Mouse (Mus musculus): Measurements from ENCODE around the gene Rbms3. TPM values are rescaled to one million over a fixed set of nuclear protein-coding genes. Genes with fewer than 3 reads are reported as not detected.

Gene Rbms3
- polyA plus RNA-seq, 1 experiment: 16.5 TPM

DNA sequence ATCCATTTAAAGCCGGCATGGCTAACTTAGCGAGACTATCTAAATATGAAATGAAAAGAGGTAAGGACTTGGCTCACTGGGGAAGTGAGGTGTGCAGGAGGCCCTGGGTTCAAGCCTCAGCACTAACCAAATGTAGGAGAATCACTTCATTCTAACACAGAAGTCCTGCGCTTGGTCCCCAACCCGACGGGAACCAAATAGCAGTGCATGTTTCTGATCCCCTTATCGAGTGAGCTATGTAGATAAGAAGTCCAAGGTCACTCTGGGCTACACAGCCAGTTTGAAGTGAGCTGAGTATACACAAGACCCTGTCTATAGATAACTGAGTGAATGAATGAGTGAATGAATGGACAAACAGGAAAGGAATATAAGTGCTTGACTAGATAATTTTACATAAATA, 508.1 kb downstream of the Rbms3 start:
- Histone ChIP-seq H3K4me3 (ENCODE audit: insufficient read depth, low read depth, low read length) (no peak overlapping the region), H3K36me3 (ENCODE audit: control insufficient read depth, insufficient read depth, low read length) (no peaks in the 10 kb centered on the region), H3K27ac (ENCODE audit: insufficient read depth, low read depth, low read length) (no peak overlapping the region), H3K4me1 (ENCODE audit: control insufficient read depth, insufficient read depth, low read length) (0 out of 2 replicates have a peak, but pooled peaks cover 3% of the 10 kb centered on the region), H3K27me3 (replicated peaks; ENCODE audit: control insufficient read depth, insufficient read depth, low read length) (no peaks in the 10 kb centered on the region)
- 80% methylated on average over 6 of the region's 6 CpGs for WGBS
- TF ChIP-seq POLR2A (IDR thresholded peaks at IDR 0.05; ENCODE audit: low read depth, low read length) (no peak), CTCF (conservative IDR thresholded peaks at IDR 0.05; ENCODE audit: insufficient read depth, insufficient read length, low read depth, low read length) (no peak)
- no peak for DNase-seq

DNA sequence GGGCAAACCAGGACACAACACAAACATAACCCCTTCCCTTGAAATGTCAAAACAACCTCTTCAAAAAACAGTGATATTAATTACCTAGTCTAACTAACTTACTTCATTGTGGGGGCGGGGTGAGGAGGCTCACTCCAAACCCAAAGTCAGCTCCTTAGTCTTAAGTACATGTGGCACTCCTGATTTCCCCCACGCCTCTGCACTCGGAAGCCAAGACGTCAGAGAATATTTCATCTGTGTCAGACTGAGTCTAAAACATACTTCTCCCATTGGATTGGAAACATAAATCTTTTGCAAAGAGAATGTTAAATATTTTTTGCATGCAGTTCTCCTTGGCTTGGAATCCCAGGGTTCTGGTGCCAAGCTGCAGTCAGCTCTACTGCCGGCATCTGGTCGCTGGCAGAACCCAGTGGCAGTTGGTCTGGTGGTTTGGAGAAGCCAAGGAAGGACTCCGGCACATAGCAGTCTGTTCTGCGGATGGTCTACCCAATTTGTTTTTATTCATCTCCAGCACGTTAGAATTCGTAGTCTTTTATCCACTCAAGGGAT, 512.5 kb downstream of the Rbms3 start:
- TF ChIP-seq POLR2A (IDR thresholded peaks at IDR 0.05; ENCODE audit: low read depth, low read length) (no peak), CTCF (conservative IDR thresholded peaks at IDR 0.05; ENCODE audit: insufficient read depth, insufficient read length, low read depth, low read length) (no peak)
- Histone ChIP-seq H3K4me1 (ENCODE audit: control insufficient read depth, insufficient read depth, low read length) (peaks cover 5% of the 10 kb centered on the region; the same call in 1 of the 2 replicates), H3K4me3 (ENCODE audit: insufficient read depth, low read depth, low read length) (no peak overlapping the region), H3K27me3 (replicated peaks; ENCODE audit: control insufficient read depth, insufficient read depth, low read length) (no peaks in the 10 kb centered on the region), H3K27ac (ENCODE audit: insufficient read depth, low read depth, low read length) (no peak overlapping the region), H3K36me3 (ENCODE audit: control insufficient read depth, insufficient read depth, low read length) (no peaks in the 10 kb centered on the region)
- DNase-seq: no peak
- WGBS: 73% methylated on average over 10 of the region's 10 CpGs

DNA sequence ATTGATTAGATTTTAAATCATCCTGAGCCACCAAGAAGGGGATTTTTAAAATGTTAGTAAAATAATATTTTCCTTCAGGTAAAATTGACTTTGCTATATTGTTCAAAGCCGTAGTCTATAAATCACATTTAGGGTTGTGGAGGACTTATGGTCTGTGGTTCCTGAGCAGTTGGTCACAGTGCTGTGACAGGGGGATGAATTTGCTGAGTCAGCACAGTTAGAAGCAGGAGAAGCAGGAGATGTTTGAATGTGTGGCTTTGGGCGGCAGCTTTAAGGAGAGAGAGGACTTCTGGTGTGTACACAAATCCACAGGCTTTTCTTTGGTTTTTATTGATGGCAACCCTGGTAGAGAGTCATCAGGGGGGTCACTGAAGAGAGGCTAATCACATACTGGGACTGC, 514.1 kb downstream of the Rbms3 start:
- H3K27ac ChIP-seq (ENCODE audit: insufficient read depth, low read depth, low read length): no peak overlapping the region
- no peaks in the 10 kb centered on the region for H3K27me3 ChIP-seq (replicated peaks; ENCODE audit: control insufficient read depth, insufficient read depth, low read length)
- WGBS: 75% methylated on average over 2 of the region's 2 CpGs
- H3K36me3 ChIP-seq (ENCODE audit: control insufficient read depth, insufficient read depth, low read length): no peaks in the 10 kb centered on the region
- H3K4me1 ChIP-seq (ENCODE audit: control insufficient read depth, insufficient read depth, low read length): peaks cover 2% of the 10 kb centered on the region; the same call in 1 of the 2 replicates
- H3K4me3 ChIP-seq (ENCODE audit: insufficient read depth, low read depth, low read length): no peak overlapping the region
- DNase-seq: no peak
- TF ChIP-seq POLR2A (IDR thresholded peaks at IDR 0.05; ENCODE audit: low read depth, low read length) (no peak), CTCF (conservative IDR thresholded peaks at IDR 0.05; ENCODE audit: insufficient read depth, insufficient read length, low read depth, low read length) (no peak)

DNA sequence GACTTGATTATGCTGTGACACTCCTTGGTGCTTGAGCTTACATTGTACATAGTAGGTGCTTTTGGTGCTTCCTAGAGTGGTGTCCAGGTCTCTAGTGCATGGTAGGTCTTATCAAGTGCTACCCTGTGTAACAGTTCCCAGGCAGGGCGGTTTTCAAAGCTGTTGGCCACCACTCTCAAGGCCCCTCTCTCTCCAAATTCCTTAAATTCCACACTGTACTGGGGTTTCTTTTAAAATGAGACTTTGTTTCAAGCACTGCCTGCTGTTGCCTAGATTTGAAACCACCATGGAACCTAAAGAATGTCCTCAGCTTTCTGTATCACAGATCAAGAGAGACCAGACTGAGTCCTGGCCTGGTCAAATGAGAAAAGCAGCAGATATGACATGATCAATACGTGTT, 516.1 kb downstream of the Rbms3 start:
- Histone ChIP-seq H3K27me3 (replicated peaks; ENCODE audit: control insufficient read depth, insufficient read depth, low read length) (no peaks in the 10 kb centered on the region), H3K36me3 (ENCODE audit: control insufficient read depth, insufficient read depth, low read length) (no peaks in the 10 kb centered on the region), H3K27ac (ENCODE audit: insufficient read depth, low read depth, low read length) (no peak overlapping the region), H3K4me1 (ENCODE audit: control insufficient read depth, insufficient read depth, low read length) (peaks cover 2% of the 10 kb centered on the region; the same call in 1 of the 2 replicates), H3K4me3 (ENCODE audit: insufficient read depth, low read depth, low read length) (no peak overlapping the region)
- WGBS: 63% methylated on average over 2 of the region's 2 CpGs
- TF ChIP-seq POLR2A (IDR thresholded peaks at IDR 0.05; ENCODE audit: low read depth, low read length): no peak
- TF ChIP-seq CTCF (conservative IDR thresholded peaks at IDR 0.05; ENCODE audit: insufficient read depth, insufficient read length, low read depth, low read length): no peak
- no peak for DNase-seq

DNA sequence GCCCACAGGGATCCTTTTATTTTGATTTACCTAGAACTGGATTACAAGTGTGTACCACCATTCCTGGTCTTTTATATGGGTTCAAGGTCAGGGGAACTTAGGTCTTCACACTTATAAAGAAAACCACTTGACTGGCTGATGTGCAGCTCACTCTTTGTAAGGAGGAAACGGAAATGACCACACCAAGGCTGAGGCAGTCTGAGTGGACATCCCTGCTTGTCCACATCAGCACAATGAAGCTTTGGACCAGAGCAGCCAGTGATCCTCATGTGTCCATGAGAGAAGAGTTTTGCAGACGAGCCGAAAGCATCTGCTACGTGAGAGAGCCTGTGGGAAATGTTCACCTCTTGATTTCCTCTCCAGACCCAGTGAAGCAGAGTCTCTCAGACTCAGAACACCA, 521.8 kb downstream of the Rbms3 start:
- Histone ChIP-seq H3K27me3 (replicated peaks; ENCODE audit: control insufficient read depth, insufficient read depth, low read length) (no peaks in the 10 kb centered on the region), H3K27ac (ENCODE audit: insufficient read depth, low read depth, low read length) (no peak overlapping the region), H3K4me3 (ENCODE audit: insufficient read depth, low read depth, low read length) (no peak overlapping the region), H3K4me1 (ENCODE audit: control insufficient read depth, insufficient read depth, low read length) (no peaks in the 10 kb centered on the region), H3K36me3 (ENCODE audit: control insufficient read depth, insufficient read depth, low read length) (no peaks in the 10 kb centered on the region)
- 87% methylated on average over 4 of the region's 4 CpGs for WGBS
- no peak for DNase-seq
- no peak for TF ChIP-seq POLR2A (IDR thresholded peaks at IDR 0.05; ENCODE audit: low read depth, low read length)
- TF ChIP-seq CTCF (conservative IDR thresholded peaks at IDR 0.05; ENCODE audit: insufficient read depth, insufficient read length, low read depth, low read length): no peak

DNA sequence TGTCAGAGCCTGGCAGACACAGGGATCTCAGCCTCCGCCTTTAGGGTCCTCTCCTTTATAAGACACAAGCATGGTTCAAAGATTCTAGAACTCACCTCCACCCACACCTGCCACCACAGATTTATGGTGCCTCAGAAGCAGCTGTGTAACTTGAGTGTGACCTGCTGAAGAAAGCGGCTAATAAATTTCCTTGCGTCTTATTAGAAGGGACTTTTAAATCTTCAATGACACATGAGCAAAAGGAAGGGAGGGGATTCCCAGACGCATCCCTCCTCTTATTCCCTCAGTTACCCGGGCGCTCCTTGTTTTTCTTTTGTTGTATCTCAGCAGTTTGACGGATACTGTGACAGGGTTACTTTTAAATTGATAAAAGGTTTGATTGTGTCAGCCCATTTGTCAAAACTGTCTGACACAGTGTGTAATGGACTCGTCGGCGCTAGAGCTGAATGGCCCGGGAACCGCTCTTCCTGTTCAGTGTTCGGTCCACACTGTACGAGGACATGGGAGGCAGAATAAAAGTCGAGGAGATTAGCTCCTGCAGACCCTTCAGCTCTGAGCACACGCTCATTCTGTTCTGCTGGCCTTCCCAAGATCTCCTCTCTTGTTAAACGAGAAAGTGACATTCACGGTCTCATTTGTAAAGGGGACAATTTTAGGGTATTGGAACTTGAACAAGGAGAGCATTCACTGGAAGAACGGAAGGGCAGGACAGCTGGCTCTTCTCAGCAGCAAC, 527.3 kb downstream of the Rbms3 start:
- H3K4me1 ChIP-seq (ENCODE audit: control insufficient read depth, insufficient read depth, low read length): no peaks in the 10 kb centered on the region
- H3K36me3 ChIP-seq (ENCODE audit: control insufficient read depth, insufficient read depth, low read length): no peaks in the 10 kb centered on the region
- 62% methylated on average over 19 of the region's 19 CpGs for WGBS
- H3K27ac ChIP-seq (ENCODE audit: insufficient read depth, low read depth, low read length): no peak overlapping the region
- no peak for DNase-seq
- no peaks in the 10 kb centered on the region for H3K27me3 ChIP-seq (replicated peaks; ENCODE audit: control insufficient read depth, insufficient read depth, low read length)
- TF ChIP-seq CTCF (conservative IDR thresholded peaks at IDR 0.05; ENCODE audit: insufficient read depth, insufficient read length, low read depth, low read length) (no peak), POLR2A (IDR thresholded peaks at IDR 0.05; ENCODE audit: low read depth, low read length) (no peak)
- no peak overlapping the region for H3K4me3 ChIP-seq (ENCODE audit: insufficient read depth, low read depth, low read length)

DNA sequence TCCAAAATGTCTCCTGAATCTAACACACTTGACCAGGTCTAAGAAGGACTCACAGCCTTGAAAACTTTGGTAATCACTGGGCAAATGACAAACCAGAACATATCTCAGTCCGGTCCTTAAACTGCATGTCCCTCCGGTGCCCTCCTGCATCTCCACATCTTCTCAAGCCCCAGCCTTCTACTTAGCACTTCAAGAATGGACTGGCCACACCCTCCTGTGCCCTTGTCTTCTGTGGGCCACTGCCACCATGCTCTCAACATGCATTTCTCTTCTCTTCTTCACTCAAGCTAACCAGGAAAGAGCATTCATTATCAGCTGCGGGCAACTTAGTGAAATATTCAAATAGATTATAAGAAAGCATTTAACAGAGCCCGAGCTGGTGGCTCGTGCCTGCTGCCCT, 529.5 kb downstream of the Rbms3 start:
- Histone ChIP-seq H3K36me3 (ENCODE audit: control insufficient read depth, insufficient read depth, low read length) (no peaks in the 10 kb centered on the region), H3K27me3 (replicated peaks; ENCODE audit: control insufficient read depth, insufficient read depth, low read length) (no peaks in the 10 kb centered on the region), H3K4me3 (ENCODE audit: insufficient read depth, low read depth, low read length) (no peak overlapping the region), H3K4me1 (ENCODE audit: control insufficient read depth, insufficient read depth, low read length) (no peaks in the 10 kb centered on the region), H3K27ac (ENCODE audit: insufficient read depth, low read depth, low read length) (no peak overlapping the region)
- DNase-seq: no peak
- WGBS: 96% methylated on average over 5 of the region's 5 CpGs
- TF ChIP-seq POLR2A (IDR thresholded peaks at IDR 0.05; ENCODE audit: low read depth, low read length) (no peak), CTCF (conservative IDR thresholded peaks at IDR 0.05; ENCODE audit: insufficient read depth, insufficient read length, low read depth, low read length) (no peak)
